Mouse (Mus musculus): Measurements from ENCODE around the gene Pam16.

DNA sequence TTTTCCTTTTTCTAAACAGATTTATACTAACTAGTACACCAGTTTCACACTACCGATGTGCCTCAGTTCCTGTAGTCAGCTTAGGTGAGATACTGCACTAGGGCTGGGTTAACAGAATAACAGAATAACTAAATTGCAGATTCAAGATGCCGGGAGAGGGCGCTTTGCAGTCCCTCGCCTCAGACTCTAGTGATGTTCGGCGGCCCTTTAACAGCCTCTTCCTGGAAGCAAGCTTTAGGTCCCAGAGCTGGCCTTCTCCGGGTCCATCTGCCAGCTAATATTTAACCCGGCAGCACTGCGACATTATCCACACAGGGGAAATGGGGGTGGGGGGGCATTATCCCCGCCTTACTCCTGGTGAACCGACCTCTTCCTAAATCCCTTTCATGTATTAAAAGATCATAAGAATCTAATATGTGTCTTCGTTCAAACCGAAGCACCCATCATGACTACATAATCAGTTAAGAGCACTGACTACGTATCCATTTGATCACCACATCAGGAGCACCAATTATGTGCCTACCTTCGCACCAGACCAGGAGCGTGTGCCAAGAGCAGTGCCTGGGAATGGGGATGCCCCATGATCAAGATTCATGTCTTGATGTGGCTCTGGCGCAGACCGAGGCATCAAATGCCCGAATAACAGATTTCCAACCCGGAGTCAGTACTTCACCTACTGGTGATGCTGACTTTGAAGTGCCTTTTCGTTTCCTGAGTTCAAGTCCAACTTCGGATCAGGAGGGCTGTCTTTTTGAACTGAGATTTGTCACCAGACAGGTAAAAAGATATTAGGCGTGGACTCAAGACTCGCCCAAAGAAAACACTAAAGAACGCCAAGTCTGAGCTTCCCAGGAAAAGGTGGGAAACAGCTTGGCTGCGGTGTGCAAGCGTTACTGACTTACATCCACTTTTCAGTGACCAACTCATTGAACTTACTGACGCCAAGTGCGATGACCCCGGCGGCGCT is 31.6 kb downstream of the Pam16 start:
- TF ChIP-seq CHD2 (IDR thresholded peaks at IDR 0.05; ENCODE audit: low read depth, low read length) (no peak), ZC3H11A (IDR thresholded peaks at IDR 0.05; ENCODE audit: borderline replicate concordance, low read depth, low read length) (no peak)
